Mouse (Mus musculus) G1E (cell line): Measurements from ENCODE around the gene Rara.

Source experiments
- CTCF ChIP-seq: IDR thresholded peaks from 2 replicates; pipeline ENCODE4 v1.5.1; 2012; ENCODE audit warnings: low read depth, low read length, inconsistent platforms, mixed read lengths
- GATA1 ChIP-seq: IDR thresholded peaks from 2 replicates; pipeline ENCODE4 v1.6.1; 2012; ENCODE audit warnings: borderline replicate concordance, low read length, inconsistent platforms, mixed read lengths
- POLR2AphosphoS5 ChIP-seq: IDR thresholded peaks from 2 replicates; pipeline ENCODE4 v1.6.1; 2012; ENCODE audit warnings: low read depth, low read length, inconsistent platforms; ENCODE audit not compliant: insufficient replicate concordance
- TAL1 ChIP-seq: conservative IDR thresholded peaks from 2 replicates; pipeline ENCODE4 v1.6.1; 2012; ENCODE audit warnings: low read depth, low read length, inconsistent platforms, mixed read lengths

DNA sequence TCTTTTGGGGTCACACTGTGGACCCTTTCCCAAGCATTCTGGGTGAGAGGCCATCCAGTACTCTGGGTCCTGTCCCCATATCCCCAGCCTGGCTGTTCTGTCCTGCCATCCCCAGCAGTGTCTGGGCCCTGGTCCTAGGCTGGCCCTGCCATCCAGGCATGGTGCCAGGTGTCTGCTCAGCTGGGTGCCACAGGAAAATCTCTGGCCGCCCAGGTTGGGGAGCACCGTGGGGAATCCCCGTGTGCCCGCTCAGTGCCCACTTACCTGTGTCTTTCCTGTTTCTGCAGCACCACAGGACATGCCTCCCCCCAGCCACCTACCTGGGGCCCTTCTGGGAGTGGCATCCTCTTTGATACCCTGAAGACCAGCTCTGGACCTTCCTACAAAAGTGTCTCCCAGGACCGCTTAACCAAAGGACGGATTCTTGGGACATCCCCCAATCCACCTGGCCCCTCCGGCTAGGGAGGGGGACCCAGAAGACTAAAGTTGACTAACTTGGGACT lies 22.4 kb downstream of the Rara start:
- TF ChIP-seq CTCF: no peak
- no peak for TF ChIP-seq POLR2AphosphoS5
- TF ChIP-seq GATA1: no peak
- no peak for TF ChIP-seq TAL1
